Mouse (Mus musculus): ENCODE measurements around the gene Psmg3. TPM values are rescaled to one million over a fixed set of nuclear protein-coding genes. Genes with fewer than 3 reads are reported as not detected.

Psmg3 gene
- polyA plus RNA-seq, 1 experiment from 2014 or later: 124 TPM

DNA sequence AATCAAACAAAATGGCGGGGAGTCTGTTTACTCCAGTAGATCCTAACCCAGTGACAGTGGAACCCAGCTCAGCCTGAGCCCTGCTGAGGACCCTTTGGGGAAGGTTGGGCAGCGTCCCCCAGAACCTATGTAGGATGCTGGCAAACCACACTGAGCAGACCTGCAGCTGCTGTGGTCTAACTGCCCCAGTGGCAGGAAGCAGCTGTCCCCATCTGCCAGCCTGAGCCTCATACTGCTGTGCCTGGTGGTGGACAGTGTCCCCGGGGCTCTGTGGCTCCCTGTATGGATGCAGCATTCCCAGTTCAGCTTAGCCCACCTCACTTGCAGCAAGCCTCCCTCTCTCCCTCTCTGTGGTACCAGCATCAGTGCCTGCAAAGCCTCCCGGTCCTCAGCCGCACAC lies 49.7 kb downstream of the Psmg3 start:
- Histone ChIP-seq H3K27ac (ENCODE audit: low read depth, low read length) (no peak overlapping the region), H3K4me3 (ENCODE audit: low read depth, low read length) (no peak overlapping the region), H3K27me3 (replicated peaks; ENCODE audit: control insufficient read depth, insufficient read depth, low read length) (no peaks in the 10 kb centered on the region), H3K9me3 (ENCODE audit: control insufficient read depth, low read length) (no peaks in the 10 kb centered on the region), H3K4me2 (no peak overlapping the region), H3K9ac (ENCODE audit: low read depth, low read length) (no peak overlapping the region), H3K4me1 (replicated peaks; ENCODE audit: control insufficient read depth, insufficient read depth, low read length) (peaks cover 9% of the 10 kb centered on the region), H3K36me3 (ENCODE audit: control insufficient read depth, insufficient read depth, low read length) (peaks cover 10% of the 10 kb centered on the region)
- DNase-seq (ENCODE audit: low spot score): no peak
- WGBS: 74% methylated on average over 5 of the region's 5 CpGs
- no peak for ATAC-seq (replicated peaks; ENCODE audit: low FRiP score)

DNA sequence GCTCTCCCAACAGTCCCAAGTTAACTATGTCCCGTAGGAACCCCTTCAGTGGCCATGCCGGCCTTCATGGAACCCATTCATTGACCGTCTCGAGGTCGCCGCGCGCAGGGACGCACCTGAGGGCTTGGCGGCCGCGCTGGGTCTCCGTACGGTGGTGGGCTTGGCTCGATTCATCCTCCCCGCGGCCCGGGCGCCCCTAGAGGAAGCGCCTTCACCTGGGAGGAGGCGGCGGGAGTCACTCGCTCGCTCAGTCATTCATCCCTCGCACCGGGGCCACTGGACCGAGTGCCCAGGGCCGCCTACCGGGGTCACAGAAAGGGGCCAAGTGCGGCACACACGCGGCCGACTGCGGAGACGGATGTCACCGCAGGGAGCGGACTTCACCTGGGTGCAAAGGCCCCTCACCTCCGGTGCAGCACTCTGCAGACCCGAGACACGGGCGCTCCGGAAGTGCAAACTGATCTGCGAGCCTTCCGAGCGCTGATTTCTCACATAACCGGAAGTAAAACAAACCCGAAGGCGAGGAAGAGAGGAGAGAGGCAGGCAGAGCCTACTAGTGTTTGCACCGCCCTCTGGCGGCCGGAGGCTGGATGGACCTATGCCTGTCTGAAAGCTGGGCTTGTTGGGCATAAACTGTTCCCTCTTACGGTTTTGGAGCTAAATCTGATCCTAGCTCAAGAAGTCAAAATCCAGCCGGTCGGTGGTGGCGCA lies 51.3 kb downstream of the Psmg3 start, which contains the start of gene Ints1:
Gene Ints1, minus strand, starts transcription at position 459 of the 711 bp plus-strand sequence.
- H3K36me3 ChIP-seq (ENCODE audit: control insufficient read depth, insufficient read depth, low read length): peaks cover 24% of the 10 kb centered on the region
- peak within 1 kb of the TSS; percentile 73 for H3K9ac ChIP-seq (ENCODE audit: low read depth, low read length)
- peak within 1 kb of the TSS; percentile 98 for H3K4me3 ChIP-seq (ENCODE audit: low read depth, low read length)
- H3K27ac ChIP-seq (ENCODE audit: low read depth, low read length): peak within 1 kb of the TSS; percentile 34; the same call in 1 of the 2 replicates
- peaks cover 9% of the 10 kb centered on the region for H3K4me1 ChIP-seq (replicated peaks; ENCODE audit: control insufficient read depth, insufficient read depth, low read length)
- H3K9me3 ChIP-seq (ENCODE audit: control insufficient read depth, low read length): no peaks in the 10 kb centered on the region
- peak; percentile 89 for ATAC-seq (replicated peaks; ENCODE audit: low FRiP score)
- WGBS: under 1% methylated on average over 55 of the region's 55 CpGs
- H3K4me2 ChIP-seq: peak within 1 kb of the TSS; percentile 78
- H3K27me3 ChIP-seq (replicated peaks; ENCODE audit: control insufficient read depth, insufficient read depth, low read length): no peaks in the 10 kb centered on the region
- DNase-seq (ENCODE audit: low spot score): peak; percentile 92

Other genes starting within 250 kb of the Psmg3 start
- gene Micall2, start 90.5 kb downstream of the Psmg3 start, polyA plus RNA-seq (2014; fragmentation: Nextera tagmentation; extraction: Ambion mirVana): 17.1 and 18.5 TPM in 2 replicates
- 34.9 TPM in 2 replicates for gene Ints1, start 51.2 kb downstream of the Psmg3 start, polyA plus RNA-seq (2014; fragmentation: Nextera tagmentation; extraction: Ambion mirVana)
- 30.4 and 35.1 TPM in 2 replicates for gene Mafk, start 35.4 kb downstream of the Psmg3 start, polyA plus RNA-seq (2014; fragmentation: Nextera tagmentation; extraction: Ambion mirVana)
- 2.3 and 2.7 TPM in 2 replicates for gene Tmem184a, start 7.0 kb downstream of the Psmg3 start, polyA plus RNA-seq (2014; fragmentation: Nextera tagmentation; extraction: Ambion mirVana)
- gene Gm26938, start 478 bp downstream of the Psmg3 start, polyA plus RNA-seq (2014; fragmentation: Nextera tagmentation; extraction: Ambion mirVana): not detected in 2 replicates
- 0.09 and 0.23 TPM in 2 replicates for gene Elfn1, start 81.1 kb upstream of the Psmg3 start, polyA plus RNA-seq (2014; fragmentation: Nextera tagmentation; extraction: Ambion mirVana)

Data from liver, embryonic 11.5 days (tissue).